Mouse (Mus musculus) bone marrow macrophage, adult 2 months (primary cell): Measurements from ENCODE around the gene Atp6v1fnb. TPM values are rescaled to one million over a fixed set of nuclear protein-coding genes. Genes with fewer than 3 reads are reported as not detected.

ENCODE experiments used
- H3K27ac ChIP-seq: 2 replicates; pipeline ENCODE4 v1.5.1; 2012; ENCODE audit warnings: low read depth, low read length; ENCODE audit not compliant: insufficient read depth
- H3K4me1 ChIP-seq: 2 replicates; pipeline ENCODE4 v1.6.1; 2012; ENCODE audit warnings: low read length; ENCODE audit not compliant: control insufficient read depth, insufficient read depth
- H3K4me3 ChIP-seq: 2 replicates; pipeline ENCODE4 v1.5.1; 2012; ENCODE audit warnings: mild to moderate bottlenecking, low read length, moderate library complexity; ENCODE audit not compliant: insufficient read depth
- CTCF ChIP-seq: IDR thresholded peaks from 2 replicates; pipeline ENCODE4 v1.5.1; 2012; ENCODE audit warnings: low read depth, mild to moderate bottlenecking, low read length, moderate library complexity
- POLR2A ChIP-seq: IDR thresholded peaks from 2 replicates; pipeline ENCODE4 v1.6.1; 2012; ENCODE audit warnings: mild to moderate bottlenecking, low read depth, low read length, borderline replicate concordance
- polyA plus RNA-seq: library from polyadenylated mRNA; stranded (reverse); fragments of >200 nt; gene quantifications from 2 replicates; pipeline ENCODE4 v1.2.4, GENCODE M21; 2012; ENCODE audit not compliant: missing spikeins, insufficient read depth, insufficient read length

Atp6v1fnb gene
- polyA plus RNA-seq, 1 experiment, result not detected

GRCm38 (mm10) chr6:29517139-29517538 is 45.9 kb downstream of the Atp6v1fnb start:
- no peak overlapping the region for H3K4me3 ChIP-seq
- TF ChIP-seq CTCF, result peak; percentile 64
- no peak for TF ChIP-seq POLR2A
- no peak overlapping the region for H3K27ac ChIP-seq
- peaks cover 11% of the 10 kb centered on the region for H3K4me1 ChIP-seq

DNA sequence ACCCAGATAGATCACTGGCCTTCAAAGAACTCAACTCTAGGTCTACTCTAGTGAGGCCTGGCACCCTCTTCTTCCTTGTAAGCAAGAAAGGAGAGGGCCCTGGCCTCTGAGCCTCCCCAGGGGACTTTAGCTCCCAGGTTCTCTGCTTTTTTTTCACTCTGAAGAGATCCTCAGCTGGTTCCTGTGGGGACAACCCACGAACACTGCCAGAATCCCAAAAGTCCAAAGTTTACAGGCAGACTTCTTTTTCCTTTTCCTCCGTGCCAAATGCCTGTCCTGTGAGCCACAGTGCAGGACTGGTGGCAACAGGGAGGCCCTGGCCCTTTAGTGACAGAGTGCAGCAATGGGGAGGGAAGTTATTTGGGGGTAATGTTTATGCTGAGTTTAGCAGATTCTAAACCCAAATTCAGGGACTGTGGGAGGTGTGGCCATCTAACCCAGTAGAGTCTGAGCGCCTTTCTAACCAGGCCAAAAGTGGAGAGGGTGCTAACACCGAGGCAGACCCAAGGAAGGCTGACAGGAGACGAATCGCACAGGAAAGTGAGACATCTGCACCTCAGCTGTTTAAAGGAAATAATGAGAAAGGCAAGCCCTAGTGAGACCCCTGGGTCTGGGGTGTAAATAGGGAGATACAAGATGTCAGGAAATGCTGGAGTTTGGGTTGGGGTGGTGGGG is 51.5 kb downstream of the Atp6v1fnb start:
- TF ChIP-seq POLR2A, result no peak
- TF ChIP-seq CTCF, result peak; percentile 6; the same call in 1 of the 2 replicates
- H3K27ac ChIP-seq, result peak overlapping the region; percentile 92
- H3K4me3 ChIP-seq, result peak overlapping the region; percentile 39
- peaks cover 30% of the 10 kb centered on the region for H3K4me1 ChIP-seq

Other genes starting within 250 kb of the Atp6v1fnb start
- 4.7 and 7.2 TPM in 2 replicates for gene Hilpda, start 198.9 kb upstream of the Atp6v1fnb start, polyA plus RNA-seq
- gene Fam71f2, start 191.8 kb upstream of the Atp6v1fnb start, polyA plus RNA-seq, result not detected in 2 replicates
- gene Fam71f1, start 152.3 kb upstream of the Atp6v1fnb start, polyA plus RNA-seq, result not detected in 2 replicates
- 72.9 and 76.3 TPM in 2 replicates for gene Calu, start 123.4 kb upstream of the Atp6v1fnb start, polyA plus RNA-seq
- not detected in 2 replicates for gene Opn1sw, start 83.0 kb upstream of the Atp6v1fnb start, polyA plus RNA-seq
- not detected in 2 replicates for gene Ccdc136, start 75.1 kb upstream of the Atp6v1fnb start, polyA plus RNA-seq
- 0.17 and 0.20 TPM in 2 replicates for gene Flnc, start 38.2 kb upstream of the Atp6v1fnb start, polyA plus RNA-seq
- gene Atp6v1f, start 3.7 kb upstream of the Atp6v1fnb start, polyA plus RNA-seq, result 347 and 378 TPM in 2 replicates
- 0.28 and 0.40 TPM in 2 replicates for gene Kcp, start 36.5 kb downstream of the Atp6v1fnb start, polyA plus RNA-seq
- gene Irf5, start 55.2 kb downstream of the Atp6v1fnb start, polyA plus RNA-seq, result 201 and 214 TPM in 2 replicates
- 42.1 and 45.5 TPM in 2 replicates for gene Tnpo3, start 138.4 kb downstream of the Atp6v1fnb start, polyA plus RNA-seq
- gene Tspan33, start 222.8 kb downstream of the Atp6v1fnb start, polyA plus RNA-seq, result 0.42 and 0.68 TPM in 2 replicates